Mouse (Mus musculus) kidney, postnatal 0 days (tissue): ENCODE measurements at regions not wholly inside any gene's neighbourhood (a gene's known extent, or its start where the extent isn't known, plus 50 kb on each side); places are given as distances from the start of the nearest gene placed in this dataset.

ENCODE experiments used
- ATAC-seq: fragments of 200-750 bp; cut with Nextera tagmentation; replicated peaks from 2 replicates; pipeline ENCODE4 v1.8.0; 2017; ENCODE audit warnings: low read depth, moderate number of reproducible peaks, moderate TSS enrichment, moderate library complexity; ENCODE audit not compliant: low FRiP score
- DNase-seq: peaks from one replicate; pipeline ENCODE4 v3.0.0-alpha.2; 2016; ENCODE audit warnings: low spot score
- H3K27ac ChIP-seq: fragments of 300-500 bp; sonication (generic); 2 replicates; pipeline ENCODE4 v1.5.1; 2014; ENCODE audit warnings: mild to moderate bottlenecking
- H3K27me3 ChIP-seq: fragments of 300-500 bp; sonication (generic); 2 replicates; pipeline ENCODE4 v1.6.1; 2014; ENCODE audit warnings: low read length, mixed read lengths; ENCODE audit not compliant: insufficient read depth
- H3K36me3 ChIP-seq: fragments of 300-500 bp; sonication (generic); 2 replicates; pipeline ENCODE4 v1.6.1; 2014; ENCODE audit warnings: low read length, mixed read lengths; ENCODE audit not compliant: insufficient read depth
- H3K4me1 ChIP-seq: fragments of 300-500 bp; sonication (generic); replicated peaks from 2 replicates; pipeline ENCODE4 v1.6.1; 2014; ENCODE audit warnings: antibody characterized with exemption, low read length, mixed read lengths; ENCODE audit not compliant: insufficient read depth
- H3K4me2 ChIP-seq: fragments of 300-500 bp; sonication (generic); 2 replicates; pipeline ENCODE4 v1.6.1; 2014; ENCODE audit warnings: mild to moderate bottlenecking, low read length, moderate library complexity, mixed read lengths
- H3K4me3 ChIP-seq: fragments of 300-500 bp; sonication (generic); replicated peaks from 2 replicates; pipeline ENCODE4 v1.5.1; 2014; ENCODE audit warnings: low read depth, low read length
- H3K9ac ChIP-seq: fragments of 300-500 bp; sonication (generic); 2 replicates; pipeline ENCODE4 v1.6.1; 2014; ENCODE audit warnings: low read depth, low read length
- H3K9me3 ChIP-seq: fragments of 300-500 bp; sonication (generic); replicated peaks from 2 replicates; pipeline ENCODE4 v1.6.1; 2016; ENCODE audit warnings: low read length, inconsistent platforms, mixed read lengths
- CTCF ChIP-seq: IDR thresholded peaks from 2 replicates; pipeline ENCODE4 v1.5.1; 2016; ENCODE audit warnings: antibody characterized with exemption, low read depth, mild to moderate bottlenecking, moderate library complexity
- WGBS: fragments of 180-500 bp; shearing (Covaris S2); extraction: QIAGEN DNeasy Blood & Tissue Kit; methylation state at CpG from one replicate; pipeline ENCODE4 v1.1.7; 2014; 5-methylcytosine and 5-hydroxymethylcytosine counted together

DNA sequence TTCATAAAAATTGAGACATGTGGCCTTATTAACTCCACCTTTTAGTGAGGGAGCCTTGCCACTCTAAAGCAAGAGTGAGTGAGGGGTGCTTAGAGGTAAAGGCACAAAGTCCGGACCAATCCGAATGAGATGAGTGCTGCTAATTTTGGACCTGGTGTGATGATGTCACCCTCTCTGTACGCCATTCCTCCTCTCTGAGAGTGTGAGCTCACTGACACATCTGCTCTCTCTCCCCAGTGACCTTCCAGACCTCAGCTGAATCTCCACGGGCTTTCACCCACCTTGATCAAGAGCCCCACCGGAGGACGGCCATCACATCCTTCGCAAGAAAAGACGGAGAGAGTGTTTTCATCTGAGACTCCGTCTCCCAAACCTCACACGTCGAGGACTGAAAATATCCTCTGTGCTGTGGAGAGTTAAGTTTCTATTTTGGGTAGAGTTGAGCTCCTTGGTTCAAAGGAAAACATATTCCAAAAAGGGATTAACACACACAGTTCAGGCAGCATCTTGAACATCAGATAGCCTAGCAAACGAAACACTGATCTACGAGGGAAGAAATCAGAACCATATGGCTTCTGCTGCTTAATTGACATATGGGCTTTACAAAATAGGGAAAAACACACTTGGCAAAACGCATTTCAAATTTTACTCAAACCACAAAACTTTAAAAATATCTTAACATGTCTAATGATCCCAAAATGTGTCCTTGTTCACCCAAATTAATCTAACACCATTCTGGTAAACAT lies 96.2 kb upstream of the 3110018I06Rik start:
- TF ChIP-seq CTCF: no peak
- WGBS: 72% methylated on average over 14 of the region's 14 CpGs
- Histone ChIP-seq H3K9ac (no peak overlapping the region), H3K27me3 (no peaks in the 10 kb centered on the region; the same call in 1 of the 2 replicates), H3K9me3 (no peaks in the 10 kb centered on the region), H3K27ac (no peak overlapping the region), H3K4me2 (no peak overlapping the region), H3K36me3 (no peaks in the 10 kb centered on the region), H3K4me3 (no peak overlapping the region), H3K4me1 (no peaks in the 10 kb centered on the region)
- no peak for DNase-seq
- ATAC-seq: no peak

DNA sequence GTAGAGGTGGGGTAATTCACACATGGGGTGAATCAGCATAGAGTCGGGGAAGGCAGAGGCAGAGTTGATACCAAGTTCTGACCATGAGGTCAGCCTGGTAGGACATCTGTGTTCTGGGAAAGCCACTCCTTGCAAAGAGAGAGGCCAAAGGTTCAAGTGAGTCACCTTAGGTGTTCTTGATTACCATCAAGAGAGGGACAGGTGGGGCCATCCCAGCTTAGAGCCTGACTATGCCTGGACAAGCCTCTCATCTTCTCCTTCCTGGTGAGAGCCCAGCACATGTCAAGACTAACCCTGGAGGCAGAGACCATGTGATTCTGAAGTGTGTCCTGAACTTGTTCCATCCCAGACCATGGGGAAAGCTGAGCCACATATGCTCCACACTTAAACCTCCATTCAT lies 94.0 kb upstream of the 3110018I06Rik start:
- Histone ChIP-seq H3K9ac (no peak overlapping the region), H3K27me3 (no peaks in the 10 kb centered on the region; the same call in 1 of the 2 replicates), H3K9me3 (no peaks in the 10 kb centered on the region), H3K4me2 (no peak overlapping the region), H3K4me3 (no peak overlapping the region), H3K27ac (no peak overlapping the region), H3K4me1 (no peaks in the 10 kb centered on the region), H3K36me3 (no peaks in the 10 kb centered on the region)
- 32% methylated on average over 1 of the region's 1 CpGs for WGBS
- DNase-seq (no peak), ATAC-seq (no peak)
- no peak for TF ChIP-seq CTCF

DNA sequence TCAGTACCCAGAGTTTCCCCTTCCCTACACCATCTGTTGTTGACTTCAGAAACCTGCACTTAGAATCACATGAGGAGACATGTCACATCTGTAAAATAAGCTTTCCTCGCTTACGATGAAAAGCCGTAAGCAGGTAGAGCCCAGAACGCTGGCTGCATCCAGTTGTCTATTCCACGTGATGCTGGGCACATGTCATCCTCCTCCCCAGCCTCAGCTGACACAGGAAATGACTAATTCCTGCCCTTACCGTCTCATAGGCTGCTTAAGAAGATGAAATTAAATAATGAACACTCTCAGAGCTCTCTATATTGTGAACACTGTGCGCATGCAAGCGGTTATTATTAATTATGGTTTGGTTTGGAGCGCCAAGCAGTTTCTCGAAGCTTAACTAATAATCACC lies 83.6 kb upstream of the 3110018I06Rik start:
- no peaks in the 10 kb centered on the region for H3K27me3 ChIP-seq
- no peaks in the 10 kb centered on the region for H3K4me1 ChIP-seq
- ATAC-seq (no peak), DNase-seq (no peak)
- H3K27ac ChIP-seq: no peak overlapping the region
- H3K9ac ChIP-seq: no peak overlapping the region
- no peak overlapping the region for H3K4me2 ChIP-seq
- H3K4me3 ChIP-seq: no peak overlapping the region
- TF ChIP-seq CTCF: no peak
- no peaks in the 10 kb centered on the region for H3K9me3 ChIP-seq
- H3K36me3 ChIP-seq: no peaks in the 10 kb centered on the region
- 81% methylated on average over 10 of the region's 10 CpGs for WGBS

DNA sequence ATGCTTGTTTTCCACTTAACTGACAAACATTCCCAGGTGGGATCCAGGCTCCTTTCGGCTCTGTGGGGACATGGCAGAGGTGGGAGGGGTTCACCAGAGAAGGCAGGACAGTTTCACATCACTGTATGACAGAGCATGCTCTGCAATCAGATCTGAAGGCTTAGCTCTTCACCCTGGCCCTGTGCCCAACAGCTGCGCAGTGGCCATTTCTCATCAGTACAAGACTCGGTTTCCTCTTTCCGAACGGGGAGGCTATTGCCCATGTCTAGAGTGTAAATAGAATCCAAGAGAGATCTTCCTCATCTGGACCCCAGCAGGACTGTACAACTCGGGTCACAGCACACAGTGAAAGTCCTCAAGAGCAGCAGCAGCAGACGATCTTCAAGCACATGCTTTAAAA lies 64.5 kb upstream of the 3110018I06Rik start:
- Histone ChIP-seq H3K36me3 (no peaks in the 10 kb centered on the region), H3K9me3 (no peaks in the 10 kb centered on the region), H3K9ac (no peak overlapping the region), H3K4me2 (no peak overlapping the region), H3K27me3 (no peaks in the 10 kb centered on the region), H3K4me1 (no peaks in the 10 kb centered on the region), H3K27ac (no peak overlapping the region), H3K4me3 (no peak overlapping the region)
- TF ChIP-seq CTCF: no peak
- no peak for DNase-seq
- no peak for ATAC-seq
- whole genome bisulfite sequencing: 63% methylated on average over 7 of the region's 7 CpGs

DNA sequence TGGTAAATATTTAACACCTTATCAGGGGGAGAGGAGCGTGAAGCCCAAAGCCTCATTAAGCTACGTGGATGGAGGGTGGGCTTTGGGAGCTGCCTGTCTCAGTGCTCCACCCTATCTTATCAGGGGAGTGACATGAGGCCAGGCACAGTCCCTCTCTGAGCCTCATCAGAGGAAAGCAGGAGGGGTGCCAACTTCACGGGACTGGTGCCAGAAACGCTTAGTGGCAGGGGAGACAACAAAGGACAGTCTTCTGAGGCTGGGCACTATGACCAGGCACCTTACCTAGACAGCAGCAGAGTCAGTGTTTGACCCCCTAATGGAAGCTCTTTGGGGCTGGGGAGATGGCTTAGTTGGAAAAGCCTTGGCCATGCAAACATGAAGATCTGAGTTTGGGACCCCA lies 49.9 kb upstream of the 3110018I06Rik start:
- Histone ChIP-seq H3K9ac (no peak overlapping the region), H3K27me3 (no peaks in the 10 kb centered on the region), H3K36me3 (no peaks in the 10 kb centered on the region), H3K27ac (no peak overlapping the region), H3K4me2 (no peak overlapping the region), H3K4me1 (no peaks in the 10 kb centered on the region), H3K9me3 (no peaks in the 10 kb centered on the region), H3K4me3 (no peak overlapping the region)
- TF ChIP-seq CTCF: no peak
- DNase-seq (no peak), ATAC-seq (no peak)
- WGBS: 69% methylated on average over 4 of the region's 4 CpGs
